Mouse (Mus musculus) layer of hippocampus, adult 9-11 months (tissue): ENCODE measurements at regions not wholly inside any gene's neighbourhood (a gene's known extent, or its start where the extent isn't known, plus 50 kb on each side); places are given as distances from the start of the nearest gene placed in this dataset.
A peak's percentile ranks its signal among the peaks of the same experiment; 100 is the strongest.

Experiments used
- DNase-seq: peaks from one replicate; pipeline ENCODE4 v3.0.0; 2022

DNA sequence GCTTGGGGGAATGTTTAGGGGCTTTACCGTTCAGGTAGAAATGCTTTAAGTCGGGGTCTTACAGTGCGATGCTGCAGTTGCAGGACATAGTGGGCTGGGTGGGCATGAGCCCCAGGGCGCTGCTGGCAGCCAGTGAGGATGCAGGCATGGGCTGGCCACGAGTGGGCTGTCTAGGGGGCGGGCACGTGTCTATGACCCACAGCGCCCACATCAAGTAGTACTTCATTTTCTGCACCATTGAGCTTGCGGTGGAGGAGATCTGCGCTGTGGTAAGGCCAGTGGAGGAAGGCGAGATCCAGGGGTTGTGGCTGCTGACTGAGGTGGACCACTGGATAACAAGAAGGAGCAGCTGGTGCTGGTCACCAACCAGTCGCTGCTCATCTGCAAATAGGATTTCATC lies 52.4 kb upstream of the Olfr291 start:
- no peak for DNase-seq

DNA sequence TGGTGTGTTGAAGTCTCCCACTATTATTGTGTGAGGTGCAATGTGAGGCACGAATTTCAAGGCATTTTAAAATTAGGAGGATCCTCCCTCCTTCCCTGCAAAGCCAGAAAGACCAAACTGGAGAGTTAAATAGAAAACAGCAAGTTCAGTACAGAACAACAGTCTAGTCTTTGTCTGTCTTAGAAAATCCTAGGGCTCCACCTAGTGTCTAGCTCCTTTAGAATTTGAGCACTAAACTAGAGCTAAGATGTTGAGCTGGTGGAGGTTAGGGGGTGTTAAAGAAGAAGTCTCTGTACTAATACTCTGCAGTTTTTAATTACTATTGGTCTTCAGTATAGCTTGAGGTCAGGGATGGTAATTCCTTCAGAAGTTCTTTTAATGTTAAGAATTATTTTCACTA lies 58.7 kb upstream of the Olfr291 start:
- DNase-seq, result peak; percentile 10

DNA sequence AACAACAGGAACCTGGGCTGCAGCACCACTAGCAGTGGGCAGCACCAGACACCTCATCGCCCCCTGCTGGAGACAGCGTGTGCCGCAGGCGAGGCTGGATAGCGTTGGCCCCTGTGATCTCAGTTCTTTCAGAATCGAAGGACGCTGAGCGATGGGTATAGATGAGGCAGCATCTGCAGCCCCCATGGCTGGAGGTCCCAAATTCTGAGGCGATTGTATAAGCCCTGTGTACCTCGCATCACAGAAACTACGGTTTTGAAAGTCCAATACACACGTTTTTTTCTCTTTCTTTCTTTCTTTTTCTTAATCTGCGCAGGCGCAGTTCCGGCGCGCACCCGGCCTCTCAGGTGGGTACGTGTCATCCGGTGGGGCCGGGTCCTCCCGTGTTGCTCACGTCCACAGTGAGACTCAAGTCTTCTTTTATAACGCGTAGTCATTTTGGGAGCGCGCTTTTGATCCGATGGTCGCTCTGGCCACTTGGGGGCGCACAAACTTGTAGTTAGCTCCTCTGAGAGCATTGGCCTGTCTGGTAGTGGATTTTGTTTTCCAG lies 74.0 kb upstream of the Olfr291 start:
- peak; percentile 92 for DNase-seq

DNA sequence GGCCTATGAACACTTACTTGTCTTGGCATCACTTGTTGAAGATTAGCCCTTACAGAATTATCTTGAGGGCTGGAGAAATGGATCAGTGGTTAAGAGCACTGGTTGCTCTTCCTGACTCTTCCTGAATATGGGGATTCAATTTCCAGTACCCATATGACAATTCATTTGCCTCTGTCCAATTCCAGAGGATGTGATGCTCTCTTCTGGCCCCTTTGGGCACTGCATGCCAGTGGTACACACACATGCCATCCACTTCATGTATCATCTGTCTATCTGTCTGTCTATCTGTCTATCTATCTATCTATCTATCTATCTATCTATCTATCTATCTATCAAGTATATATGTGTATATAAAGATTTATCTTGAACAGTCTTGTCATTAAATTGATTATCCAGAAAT lies 75.7 kb upstream of the Olfr291 start:
- DNase-seq, result no peak

DNA sequence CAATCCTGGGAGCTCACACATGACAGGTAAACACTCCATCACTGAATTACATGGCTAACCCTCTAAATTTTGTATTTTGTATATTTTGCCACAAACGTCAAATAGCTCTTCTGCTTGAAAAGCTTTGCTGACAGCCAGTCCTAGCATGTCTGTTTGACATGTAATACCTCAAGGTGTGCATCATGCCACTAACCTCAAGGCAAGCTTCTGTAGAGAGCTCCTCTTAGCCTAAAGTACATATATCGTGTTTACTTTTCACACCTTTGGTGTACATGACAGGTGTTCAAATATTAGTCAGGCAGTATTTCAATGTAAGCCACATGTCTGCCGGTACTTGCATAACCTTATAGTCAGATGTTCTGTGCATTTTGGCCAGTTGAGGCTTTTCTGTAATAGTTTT lies 66.5 kb upstream of the Zfand6 start:
- DNase-seq, result no peak

DNA sequence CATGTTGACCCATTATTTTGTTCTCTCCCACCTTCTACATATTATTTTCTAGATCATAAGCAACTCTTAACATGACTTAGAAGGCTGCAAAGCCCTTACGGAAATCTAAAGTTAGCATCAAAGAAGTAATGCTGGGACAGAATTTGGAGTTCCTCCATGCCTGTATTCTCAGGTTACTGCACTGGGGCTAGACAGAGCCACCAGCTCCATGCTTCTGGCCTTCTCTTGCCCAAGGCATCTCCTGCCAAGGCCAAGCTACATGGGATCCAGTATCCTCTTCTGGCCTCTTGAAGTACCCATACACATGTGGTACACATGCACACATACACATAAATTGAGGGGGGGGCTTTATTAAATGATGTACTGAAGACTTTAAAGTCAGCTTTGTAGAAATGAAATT lies 63.6 kb upstream of the Zfand6 start:
- no peak for DNase-seq

DNA sequence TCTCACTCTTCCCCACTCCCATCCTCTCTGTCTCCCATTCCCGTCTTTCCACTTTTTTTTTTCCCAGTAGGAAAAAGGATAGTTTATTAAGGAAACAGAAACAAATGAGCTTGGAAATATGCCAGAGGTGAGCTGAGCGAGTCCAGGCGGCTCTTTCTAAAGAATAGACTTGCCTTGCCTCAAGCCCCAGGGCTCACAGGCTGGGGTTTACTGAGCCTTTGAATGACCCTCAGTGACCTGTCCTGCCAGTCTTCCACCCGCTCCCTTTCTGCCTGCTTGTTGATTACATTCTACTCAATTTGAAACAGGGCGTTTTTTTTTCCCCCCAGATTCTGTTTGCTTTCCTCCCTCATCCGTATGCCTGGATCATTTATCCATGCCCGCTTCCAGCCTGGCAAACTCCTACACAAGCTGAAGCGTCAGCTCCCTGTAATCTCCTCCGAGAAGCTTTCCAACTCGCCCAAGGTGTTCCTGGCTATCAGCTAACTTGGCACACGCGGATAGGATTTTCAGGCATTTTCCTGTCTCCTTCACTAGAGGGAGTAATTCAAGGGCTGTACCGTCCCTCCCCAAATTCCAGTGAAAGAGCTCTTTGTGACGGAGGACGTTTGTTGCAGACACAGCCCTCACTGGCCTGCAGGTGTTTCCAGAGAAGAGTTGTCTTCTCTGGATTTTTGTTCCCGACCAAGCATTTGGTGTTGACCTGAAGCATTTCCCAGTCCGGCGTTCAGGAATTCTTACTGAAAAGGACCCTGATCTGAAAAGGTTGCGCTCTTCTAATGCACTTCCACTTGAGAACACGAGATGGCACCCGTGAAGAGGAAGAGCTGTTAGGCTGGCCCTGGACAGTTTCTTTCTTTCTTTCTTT lies 59.9 kb upstream of the Zfand6 start:
- peak; percentile 54 for DNase-seq

DNA sequence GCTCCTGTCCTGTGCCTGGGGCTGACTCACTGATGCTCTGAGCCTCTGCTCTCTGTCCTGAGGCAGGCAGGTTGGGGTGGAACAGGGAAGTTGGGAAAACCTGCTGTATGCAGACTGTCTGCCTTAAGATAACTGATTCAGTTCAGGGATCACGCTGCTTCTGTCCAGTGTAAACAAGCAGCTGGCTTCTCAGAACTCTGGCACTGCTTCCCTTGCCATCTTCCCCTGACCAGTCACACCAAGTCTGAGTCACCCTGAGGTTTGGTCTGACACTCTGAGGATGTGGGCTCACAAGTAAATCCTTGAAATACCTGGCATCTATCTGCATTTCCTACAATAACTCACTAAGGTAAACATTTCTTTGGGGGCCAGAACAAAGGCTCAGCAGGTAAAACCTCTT lies 58.1 kb upstream of the Zfand6 start:
- no peak for DNase-seq

DNA sequence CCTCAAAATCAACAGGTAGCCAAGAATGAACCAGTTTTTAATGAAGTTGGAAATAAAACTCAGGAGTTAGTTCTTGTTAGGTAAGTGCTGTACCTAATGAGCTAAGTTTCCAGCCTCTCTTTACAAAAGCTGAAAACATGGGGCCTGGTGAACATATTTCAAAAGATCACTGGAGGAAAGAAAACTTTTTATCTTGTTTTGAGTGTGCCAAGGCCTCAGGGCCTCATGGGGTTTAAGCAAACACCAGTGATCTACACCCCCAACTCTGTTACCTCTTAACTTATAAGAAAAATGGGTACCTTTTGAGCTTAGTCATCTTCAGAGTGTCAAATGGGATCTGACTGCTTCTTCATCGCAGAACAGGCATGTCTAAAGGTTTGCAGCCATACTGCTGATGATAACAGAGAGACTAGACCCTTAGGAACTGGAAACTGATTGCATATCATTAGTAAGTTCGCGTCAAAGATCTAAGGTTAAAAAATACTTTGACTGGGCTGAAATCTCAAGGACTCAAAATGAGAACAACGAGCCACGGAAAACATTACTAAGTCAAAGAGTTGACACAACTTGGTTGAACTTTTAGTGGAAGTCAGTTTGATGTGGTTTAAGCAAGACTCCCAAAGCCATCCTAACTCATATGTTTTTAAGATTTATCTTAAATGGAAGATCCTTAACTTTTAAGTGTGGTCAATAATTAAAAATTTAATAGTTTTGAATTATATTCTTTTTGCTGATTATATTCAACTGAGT lies 54.7 kb upstream of the Zfand6 start:
- no peak for DNase-seq

DNA sequence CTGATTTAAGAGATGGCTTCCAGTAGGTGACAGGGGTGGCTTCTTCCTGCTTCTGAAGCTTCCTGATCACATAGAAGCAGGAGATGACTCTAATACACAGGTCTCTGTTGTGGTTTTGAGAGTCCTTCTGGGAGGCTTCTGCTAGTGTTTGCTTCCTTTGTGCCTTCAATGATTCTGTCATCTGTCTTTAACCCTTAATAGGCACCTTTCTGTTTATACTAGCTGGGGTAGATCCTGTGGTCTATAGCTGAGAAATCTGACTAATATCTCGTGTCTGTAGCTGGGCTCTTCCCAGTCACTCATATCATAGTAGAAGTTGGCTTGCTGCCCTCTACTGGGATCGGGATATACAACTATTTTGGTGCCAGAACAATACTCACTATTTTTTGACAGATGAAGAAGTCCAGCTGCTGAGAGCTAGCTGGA lies 50.2 kb upstream of the Zfand6 start:
- DNase-seq, result peak; percentile 14
